Mouse (Mus musculus) naive thymus-derived CD4-positive, alpha-beta T cell, adult 2 months (primary cell): Measurements from ENCODE around the gene Ints3.
A peak's percentile ranks its signal among the peaks of the same experiment; 100 is the strongest.

Experiments
- DNase-seq: peaks from one replicate; pipeline ENCODE4 v3.0.0-alpha.2; 2011; ENCODE audit warnings: low read depth

The Ints3 gene

DNA sequence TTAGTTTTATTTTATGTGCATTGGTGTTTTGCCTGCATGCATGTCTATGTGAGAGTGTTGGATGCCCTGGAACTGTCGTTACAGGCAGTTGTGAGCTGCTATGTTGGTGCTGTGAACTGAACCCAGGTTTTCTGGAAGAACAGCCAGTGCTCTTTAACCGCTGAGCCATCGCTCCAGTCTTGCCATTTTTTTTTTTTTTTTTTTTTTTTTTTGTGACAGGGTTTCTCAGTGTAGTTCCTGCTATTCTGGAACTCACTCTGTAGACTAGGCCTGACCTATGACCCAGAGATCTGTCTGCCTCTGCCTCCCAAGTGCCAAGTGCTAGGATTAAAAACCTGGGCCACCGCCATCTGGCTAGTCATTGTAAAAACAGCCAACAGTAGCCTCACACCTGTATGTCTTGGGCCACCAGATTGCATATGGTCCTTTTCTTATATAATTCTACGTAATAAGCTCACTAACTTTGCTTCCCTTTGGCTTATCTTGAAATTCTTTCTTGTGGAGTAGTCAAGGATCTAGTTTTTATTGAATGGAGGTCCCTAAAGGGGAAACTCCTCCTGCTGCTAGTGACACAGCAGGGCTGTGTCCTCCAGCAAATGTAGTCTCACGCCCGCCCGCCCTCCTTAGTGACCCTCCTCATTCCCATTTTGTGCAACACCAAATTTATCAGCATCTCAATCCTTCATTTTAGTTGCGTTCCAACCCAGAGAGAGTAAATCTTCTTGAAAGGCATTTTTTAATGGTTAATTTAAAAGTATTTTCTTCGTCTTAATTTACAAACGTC is 12.2 kb upstream of the Ints3 start:
- DNase-seq: no peak

DNA sequence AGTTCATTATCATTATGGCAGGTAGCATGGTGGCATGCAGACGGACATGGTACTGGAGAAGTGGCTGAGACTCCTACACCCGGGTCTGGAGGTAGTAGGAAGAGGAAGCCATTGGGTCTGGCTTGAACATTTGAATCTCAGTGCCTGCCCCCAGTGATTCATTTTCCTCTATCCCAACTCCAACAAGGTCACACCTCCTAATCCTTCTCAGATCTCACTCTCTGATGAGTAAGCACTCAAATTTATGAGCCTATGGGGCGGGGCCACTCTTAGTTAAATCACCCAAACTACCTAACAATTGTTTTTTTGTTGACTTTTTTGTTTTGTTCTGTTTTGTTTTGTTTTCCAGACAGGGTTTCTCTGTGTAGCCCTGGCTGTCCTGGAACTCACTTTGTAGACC is 10.6 kb upstream of the Ints3 start:
- DNase-seq: no peak

DNA sequence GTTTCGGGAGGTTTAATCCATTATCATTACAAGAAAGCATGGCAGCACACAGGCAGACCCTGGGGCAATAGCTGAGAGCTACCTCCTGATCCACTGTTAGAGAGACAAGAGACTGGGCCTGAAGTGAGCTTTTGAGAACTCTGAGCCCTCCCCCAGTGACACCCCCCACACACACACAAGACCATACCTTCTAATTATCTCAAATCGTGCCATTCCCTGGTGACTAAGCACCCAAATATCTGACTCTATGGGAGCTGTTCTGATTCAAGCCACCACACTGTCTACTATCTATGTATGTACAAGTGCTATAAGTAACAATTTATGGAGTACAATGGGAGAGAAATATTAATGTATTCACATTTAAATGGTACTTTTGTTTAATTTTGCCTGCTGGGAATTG is 7.3 kb upstream of the Ints3 start:
- DNase-seq: no peak

DNA sequence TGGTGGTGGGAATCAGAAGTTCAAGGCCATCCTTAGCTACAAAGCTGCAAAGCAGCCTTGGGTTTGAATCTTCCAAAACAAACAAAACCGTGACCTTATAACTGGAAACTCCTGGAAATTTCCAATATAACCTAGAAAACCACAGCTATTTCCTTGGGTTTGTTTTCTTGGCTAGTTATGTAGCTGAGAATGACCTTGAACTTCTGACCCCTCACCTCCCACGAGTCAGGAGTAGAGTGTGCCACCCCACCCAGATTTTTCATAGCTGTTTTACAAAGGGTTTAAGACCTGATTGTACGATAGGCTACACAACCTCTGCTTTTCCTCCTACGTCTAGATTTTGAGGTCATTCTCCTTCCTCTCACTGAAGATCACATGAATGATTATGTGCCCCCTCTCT is 3.7 kb upstream of the Ints3 start:
- no peak for DNase-seq

DNA sequence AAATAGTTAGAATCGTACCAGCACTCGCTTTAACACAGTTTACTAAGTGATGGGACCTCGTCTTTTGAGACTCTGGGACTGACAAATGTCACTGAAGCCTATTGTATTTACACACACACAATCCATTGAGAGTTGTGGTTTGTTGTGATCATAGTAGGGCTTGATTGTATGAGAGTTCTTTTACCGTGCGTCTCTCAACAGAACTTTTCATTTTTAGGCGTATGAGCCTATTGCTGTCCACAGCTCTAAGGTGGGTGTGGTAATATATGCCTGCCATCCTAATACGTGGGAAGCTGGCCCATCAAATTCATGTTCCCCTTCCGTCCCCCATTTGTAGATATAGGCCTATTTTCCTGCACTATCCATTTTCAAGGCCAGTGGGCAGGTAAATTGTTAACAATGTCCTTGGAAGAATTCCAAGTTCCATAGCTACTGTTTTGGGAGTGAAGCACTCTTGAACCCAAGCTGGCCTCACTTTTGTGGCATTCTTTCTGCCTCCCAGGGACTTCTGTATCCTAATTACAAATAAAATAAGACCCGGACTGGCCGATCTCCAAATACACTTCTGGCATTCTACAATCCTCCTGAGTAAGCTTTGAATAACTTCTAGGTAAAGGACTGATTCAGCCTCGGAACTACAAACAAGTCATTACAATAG is 780 bp upstream of the Ints3 start:
- no peak for DNase-seq

DNA sequence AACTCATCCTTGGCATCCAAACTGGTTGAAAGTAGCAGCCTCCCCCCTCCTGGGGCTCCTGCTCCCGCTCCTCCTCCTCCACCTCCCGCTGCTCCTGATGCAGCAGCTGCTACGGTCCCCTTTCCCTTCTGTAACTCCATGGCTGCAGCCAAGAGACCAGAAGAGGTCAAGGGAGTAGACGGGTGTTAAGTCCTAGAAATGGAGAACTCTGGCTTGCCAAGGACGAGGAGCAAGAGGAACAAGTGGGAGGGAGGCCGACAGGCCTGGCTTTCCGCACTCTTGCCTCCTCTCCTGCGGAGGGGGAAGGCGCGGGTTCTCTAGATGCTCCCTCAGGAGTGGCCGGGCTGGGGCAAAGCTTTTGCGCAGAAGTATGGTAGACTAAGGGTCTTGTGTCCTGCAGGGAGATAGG is 607 bp downstream of the Ints3 start:
- DNase-seq: no peak

DNA sequence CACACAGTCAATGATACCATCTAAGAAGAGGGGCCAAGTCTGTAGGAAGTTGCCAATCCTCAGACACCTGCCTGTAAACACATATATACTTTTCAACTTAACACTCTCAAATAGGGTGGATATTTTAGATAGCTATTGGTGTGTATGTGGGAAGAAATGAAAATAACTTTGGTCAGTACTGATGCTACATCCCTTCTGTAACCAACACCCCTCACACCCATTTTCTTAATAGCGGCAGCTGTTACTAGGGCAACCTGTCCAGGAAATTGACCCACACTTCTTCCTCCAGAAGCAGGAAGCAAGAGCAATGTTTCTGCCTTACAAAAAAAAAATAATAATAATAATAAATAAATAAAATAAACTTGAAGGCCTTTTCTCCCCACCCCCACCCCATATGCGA is 1.1 kb downstream of the Ints3 start:
- peak; percentile 22 for DNase-seq

DNA sequence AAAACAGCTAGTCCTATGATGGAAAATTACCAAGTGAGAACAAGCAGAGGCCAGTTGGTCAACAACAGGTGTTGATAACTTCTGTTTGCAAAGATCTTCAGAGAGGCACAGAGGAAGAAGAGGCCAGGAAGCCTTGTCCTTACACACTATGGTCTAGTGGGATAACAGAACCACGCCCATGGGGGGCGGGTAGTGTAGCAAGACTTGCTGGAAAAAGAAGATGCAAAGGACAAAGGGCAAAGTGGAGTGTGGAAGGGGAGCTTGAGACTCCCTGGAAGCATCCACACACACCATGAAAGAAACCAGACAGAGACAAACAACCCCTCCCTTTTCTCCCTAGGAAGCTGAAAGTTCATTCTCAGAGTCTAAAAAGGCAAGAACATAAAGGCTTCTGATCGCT is 3.8 kb downstream of the Ints3 start:
- DNase-seq: no peak

DNA sequence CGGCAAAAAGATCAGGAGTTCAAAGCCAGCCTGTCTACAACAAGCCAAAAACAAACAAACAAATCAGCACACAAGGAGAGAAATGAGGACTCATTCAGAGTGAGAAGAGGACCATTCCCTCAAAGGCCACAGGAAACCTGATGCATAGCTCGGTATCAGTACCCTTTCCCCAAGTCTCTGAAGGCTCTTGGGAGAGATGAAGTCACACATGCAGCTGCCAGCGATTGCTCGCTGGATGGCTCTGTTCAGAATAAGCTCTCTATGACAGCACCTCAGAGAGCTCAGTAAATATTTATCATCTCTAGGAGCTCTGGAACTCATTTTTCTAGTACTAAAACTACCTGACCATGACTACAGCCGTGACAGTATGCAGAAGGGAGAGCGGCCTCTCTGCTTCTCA is 5.2 kb downstream of the Ints3 start:
- no peak for DNase-seq

DNA sequence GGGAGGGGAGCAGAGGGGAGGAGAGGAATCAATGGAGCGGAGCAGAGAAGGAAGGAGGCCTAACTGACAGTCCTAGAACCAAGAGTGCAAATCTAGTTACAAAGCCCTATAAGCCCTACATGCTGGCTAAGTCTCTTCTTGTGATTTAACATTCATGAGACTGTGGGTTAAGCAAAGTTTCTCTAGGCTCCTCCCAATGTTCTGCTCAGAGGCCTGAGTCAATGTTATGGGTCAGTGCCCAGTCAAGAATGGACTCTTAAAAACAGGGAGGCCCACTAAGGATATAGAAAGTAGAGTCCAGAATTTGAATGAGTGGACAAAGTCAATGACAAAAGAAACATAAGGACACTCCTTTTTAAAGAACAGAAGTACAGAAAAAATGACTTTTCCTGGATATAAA is 5.8 kb downstream of the Ints3 start:
- no peak for DNase-seq

DNA sequence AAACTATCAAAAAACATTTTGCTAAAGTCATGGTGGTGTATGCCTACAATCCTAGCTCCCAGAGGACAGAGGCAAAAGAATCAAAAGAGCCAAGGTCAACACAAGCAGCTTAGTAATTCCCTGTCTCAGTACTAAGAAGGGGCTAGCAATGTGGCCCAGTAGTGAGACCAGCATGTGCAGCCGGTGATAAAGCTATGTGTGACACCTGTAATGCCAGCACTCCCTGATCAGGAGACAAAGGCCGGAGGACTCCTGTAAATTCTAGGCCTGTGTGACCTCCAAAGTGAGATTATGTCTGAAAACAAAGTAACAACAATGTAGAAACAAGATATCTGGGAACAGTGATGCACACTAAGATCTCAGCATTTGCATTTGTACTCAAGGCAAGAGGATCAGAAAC is 7.9 kb downstream of the Ints3 start:
- DNase-seq: no peak

DNA sequence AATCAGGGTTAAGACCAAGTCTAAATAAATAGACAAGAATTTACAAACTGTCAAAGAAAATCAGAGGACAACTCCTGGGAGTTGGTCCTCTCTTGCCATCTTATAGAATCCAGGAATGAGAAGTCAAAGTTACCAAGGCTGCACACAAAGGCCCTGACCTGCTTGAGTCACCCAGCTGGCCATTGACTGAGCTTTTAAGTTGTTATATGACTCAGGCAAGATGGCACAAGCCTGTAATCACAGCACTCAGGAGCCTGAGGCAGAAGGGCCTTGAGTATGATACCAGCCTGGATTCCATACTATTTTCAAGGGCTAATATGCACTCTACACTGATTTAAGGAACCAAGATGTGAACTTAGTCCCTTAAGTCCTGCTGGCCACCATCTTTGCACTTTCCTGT is 9.9 kb downstream of the Ints3 start:
- DNase-seq: no peak

DNA sequence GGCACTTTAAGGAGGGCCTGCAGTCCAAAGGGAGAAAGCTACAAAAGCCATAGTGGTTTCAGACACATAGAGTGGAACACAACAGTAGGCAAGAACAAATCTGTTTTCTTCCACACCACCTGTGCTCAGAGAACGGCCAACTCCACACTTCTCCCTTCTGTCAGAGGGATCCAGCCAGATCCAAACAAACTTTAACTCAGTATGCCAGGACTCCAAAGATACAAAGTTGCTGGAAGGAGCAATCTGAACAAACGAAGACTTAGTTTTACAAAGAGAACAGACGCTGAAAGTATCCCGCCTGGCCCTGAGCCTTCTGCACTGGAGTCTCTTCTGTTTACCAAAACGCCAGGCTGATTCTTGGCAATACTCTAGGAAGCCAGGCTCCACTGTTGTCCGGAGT is 12.7 kb downstream of the Ints3 start:
- DNase-seq: no peak

DNA sequence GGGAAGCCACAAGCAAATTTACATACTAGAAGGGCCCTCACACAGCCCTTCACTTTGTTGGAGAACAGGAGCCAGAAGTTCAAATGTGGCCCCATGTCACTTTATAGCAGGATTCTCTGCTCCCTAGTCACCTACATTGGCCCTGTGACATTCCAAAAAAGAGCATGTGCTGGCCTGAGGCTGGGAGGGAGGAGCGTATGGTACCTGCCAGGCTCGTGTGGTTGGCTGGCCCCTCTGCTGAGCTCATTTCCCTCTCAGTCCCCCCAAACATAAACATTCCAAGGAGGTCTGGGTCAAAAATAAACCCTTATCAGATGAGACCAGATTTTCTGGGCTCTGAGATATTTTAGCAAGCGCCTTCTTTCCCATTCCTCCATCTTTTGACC is 20.4 kb downstream of the Ints3 start:
- DNase-seq: no peak

DNA sequence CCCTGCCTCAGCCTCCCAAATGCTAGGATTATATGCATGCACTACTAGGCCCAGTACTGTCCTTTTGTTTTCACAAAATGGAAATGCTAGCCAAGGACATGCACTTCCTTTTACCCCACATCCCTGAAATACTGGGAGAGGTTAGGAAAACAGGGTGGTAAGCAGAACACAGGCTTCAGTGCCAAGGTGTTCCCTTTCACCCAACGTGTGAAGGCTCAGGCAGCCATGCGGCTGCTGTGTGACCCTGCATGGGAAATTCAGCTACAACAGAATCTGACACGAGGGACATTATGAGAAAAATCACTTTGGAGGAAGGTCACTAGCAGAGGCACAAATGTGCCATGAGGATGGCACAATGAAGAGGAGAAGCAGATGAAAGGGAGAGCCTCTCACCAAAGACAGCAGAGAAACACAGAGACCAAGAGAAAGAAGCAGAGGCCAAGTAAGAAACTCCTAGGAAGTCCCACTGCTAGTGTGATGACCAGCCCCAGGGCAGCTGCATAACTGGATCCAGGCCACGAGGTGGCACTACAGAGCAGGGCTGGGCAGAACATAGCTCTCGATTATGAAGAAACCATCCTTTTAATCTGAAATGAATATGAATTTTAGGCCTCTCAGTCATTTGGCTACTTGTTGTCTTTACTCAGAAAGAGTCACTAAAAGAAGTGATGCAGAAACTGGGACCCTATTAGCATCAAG is 21.0 kb downstream of the Ints3 start:
- peak; percentile 72 for DNase-seq

DNA sequence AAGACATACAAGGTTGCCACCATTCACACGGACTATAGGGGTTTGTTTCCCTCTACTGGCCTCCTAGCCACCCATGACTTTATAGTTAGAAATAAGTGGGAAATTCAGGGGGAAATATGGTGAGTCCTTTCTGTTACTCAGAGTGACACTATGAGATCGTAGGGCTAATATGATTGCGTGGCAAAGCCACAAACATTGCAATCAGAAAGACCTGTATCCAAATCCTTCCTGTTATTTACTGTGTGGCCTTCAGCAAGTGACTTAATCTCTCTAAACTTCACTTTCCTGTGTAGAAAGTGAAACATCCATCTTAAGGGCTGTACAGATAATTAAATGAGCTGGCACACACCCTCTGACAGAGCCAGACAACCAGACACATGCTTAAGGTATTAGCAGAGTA is 24.7 kb downstream of the Ints3 start:
- DNase-seq: no peak

DNA sequence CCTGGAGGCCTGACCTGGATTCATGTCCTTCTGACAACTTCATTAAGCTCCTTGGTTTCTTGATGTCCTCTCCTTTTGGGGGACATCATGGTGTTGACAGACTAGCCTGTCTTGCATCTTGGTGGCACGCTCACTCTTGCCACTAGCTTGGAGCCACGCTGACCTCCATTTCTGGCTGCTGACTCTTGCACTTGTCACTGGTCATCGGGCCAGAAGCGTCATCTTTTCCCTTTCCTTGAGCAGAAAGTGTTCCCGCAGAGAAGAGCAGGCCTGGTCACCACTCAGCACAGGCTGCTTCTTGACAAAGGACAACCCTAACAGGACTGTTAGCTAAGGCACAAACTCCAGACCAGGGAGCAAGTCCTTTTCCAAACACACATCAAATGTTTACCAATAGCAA is 27.0 kb downstream of the Ints3 start:
- DNase-seq: no peak

DNA sequence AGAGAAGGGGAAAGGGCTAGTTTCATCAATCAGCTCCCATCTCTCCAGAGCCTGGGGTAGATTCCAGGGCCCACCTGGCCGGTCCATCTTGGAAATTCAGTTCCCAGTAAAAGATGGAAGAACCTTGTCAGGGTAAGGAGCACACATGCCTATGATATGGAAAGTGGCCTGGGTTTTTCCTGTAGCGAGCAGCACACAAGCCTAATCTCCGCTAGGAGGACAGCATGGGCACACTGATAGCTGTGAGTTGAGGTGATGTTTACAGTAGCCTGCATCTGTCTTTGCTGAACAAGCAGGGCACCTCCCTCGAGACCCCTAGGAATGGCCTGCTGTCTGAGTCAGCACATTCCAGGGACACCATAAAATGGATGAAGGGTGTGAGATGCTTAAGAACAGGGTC is 28.8 kb downstream of the Ints3 start:
- DNase-seq: no peak

DNA sequence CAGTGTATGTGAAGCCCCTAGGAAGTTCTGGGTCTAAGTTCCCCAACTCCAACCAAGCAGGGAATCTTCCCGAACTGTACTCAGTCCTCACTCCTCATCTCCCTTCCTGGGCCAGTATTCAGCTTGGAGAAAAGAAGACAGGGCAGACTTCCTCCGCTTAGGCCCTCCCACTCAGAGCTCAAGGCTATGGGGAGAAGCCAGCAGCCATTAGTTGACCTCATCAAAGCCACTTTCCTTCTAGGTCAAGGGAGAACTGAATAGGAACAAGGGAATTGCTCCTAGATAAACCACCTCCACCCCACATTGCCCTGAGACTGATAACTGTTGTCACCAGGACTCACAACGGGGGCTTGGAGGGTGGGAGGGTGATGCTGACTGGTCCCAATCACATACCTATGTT is 29.3 kb downstream of the Ints3 start:
- DNase-seq: no peak

DNA sequence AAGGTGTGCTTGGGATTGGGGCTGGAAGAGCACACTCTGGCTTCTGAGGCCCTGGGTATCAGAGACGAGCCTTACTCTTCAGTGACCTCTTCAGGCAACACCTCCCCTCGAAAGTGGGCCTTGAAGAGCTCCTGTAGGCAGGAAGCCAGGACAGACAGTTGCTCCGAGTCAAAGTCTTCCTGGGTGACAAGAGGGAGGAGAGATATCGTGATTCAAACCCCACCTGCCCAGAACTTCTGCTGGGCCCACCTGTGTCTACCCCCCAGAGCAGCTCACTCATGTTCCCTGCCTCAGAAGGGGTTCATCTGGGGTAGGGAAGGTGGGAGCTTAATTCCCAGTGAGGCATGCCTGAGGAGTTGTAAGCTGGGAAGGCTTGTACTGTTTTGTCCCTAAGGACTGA is 32.4 kb downstream of the Ints3 start:
- no peak for DNase-seq

DNA sequence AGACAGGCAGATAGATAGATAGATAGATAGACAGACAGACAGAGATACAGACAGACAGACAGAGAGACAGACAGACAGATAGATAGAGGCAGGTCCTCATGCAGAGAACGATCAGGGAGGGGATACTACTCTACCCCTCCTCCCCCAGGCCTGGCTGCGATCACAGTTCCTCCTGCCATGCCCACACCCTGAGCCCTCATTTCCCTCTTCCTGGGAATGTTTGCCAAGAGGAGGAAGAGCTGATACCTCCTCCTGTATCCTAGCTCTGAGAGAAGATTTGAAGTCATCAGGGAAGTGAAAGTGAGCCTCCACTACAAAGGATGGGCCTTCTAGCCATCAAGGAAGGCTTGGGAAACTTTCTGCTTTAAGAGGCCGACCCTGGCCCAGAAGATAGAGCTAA is 37.8 kb downstream of the Ints3 start:
- no peak for DNase-seq

DNA sequence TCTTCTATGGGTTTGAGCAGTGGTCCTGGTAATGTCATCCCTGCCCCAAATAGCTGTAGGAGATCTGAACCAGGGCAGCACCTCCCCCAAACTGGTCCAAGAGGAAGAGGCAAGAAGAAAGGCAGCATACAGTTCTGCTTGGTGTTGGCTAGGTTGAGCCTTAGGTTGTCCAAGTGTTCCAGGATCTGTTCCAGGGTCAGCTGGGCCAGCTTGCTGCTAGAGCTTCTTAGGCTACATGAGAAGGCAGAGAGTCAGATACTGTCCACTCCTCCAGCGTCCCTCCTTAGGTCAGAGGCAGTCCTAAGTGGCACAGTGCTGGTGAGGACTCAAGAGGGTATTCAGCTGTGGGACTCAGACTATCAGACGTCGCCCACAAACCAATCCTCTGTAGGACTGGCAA is 40.8 kb downstream of the Ints3 start:
- DNase-seq: no peak

DNA sequence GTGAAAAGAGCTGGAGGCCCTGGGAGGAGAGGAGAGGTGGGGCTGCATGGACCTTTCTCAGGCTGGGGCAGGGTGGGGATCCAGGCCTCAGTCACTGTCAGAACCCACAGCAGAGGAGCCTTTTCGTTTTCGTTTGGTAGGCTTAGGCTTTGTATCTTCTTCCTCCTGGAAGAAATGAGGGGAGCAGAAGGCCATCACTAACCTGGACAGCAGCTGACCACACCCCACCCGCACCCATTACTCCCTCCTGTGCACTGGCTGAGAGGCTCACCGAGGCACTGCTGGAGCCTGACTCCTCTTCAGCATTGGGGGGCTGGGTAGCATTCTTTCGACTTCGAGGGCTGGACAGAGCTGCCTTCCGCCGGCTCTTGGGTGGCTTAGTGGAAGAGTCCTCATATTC is 41.5 kb downstream of the Ints3 start:
- no peak for DNase-seq

DNA sequence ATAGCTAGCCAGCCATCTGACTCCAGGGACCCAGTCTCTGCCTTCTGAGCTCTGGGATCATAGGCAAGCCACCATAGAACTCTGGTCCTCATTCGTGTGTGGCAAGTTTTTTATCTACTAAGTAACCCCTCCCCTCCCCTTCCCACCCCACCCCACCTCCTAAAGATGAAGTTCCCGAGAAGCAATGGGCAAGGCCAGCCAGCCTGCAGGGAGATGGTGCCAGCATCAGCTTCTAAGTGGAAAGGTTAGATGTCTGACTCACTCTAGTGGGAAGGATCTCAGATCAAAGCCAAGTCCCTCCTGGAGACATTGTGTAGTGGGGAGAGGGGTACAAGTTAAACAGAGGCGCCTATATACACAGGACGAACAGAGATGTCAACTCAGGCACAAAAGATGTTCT is 42.4 kb downstream of the Ints3 start:
- DNase-seq: no peak
